ENCODE assay signal across 14 mouse cellular contexts in the genomic region with DNA sequence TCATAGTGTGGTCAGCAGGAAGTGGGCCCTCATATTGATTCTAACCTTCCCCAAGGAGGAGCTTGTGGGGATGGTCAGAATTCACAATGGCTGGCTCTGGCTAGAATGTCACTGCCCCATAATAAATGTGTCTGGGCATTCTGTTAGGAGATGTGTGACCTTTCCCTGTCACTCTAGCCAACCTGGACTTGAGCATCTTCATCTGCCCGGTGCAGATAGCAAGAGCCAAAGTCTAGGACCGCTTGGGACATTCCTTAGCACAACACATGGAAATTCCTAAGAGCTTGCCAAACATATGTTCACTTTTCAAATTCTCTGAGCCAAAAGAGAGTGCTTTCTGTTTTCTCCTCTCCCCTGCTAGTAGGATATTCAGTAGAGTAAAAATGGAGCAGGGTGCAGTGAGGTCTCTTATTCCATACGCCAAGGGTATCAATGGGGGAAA.
DNase-seq lines count a peak whose midpoint lies in the region; ATAC-seq and TF ChIP-seq lines count a peak whose summit lies in the region.
"Had no signal": no experiment of that assay in that cellular context is flagged by ENCODE, and none has a peak within 500 bp of the region (broad histone marks: within the 10 kb centered on the region; RNA-seq: fewer than 3 reads in every experiment).

No protein-coding gene starts in this region.

- ATAC-seq in frontal cortex, adult (ENCODE audit: low TSS enrichment): peak; percentile 59
- no peak for ATAC-seq in lung, embryonic 14.5 days (ENCODE audit: insufficient read depth)
- ATAC-seq: hindbrain, embryonic 16.5 days had no signal

- TF ChIP-seq CTCF in lung, embryonic 14.5 days (IDR thresholded peaks at IDR 0.05; ENCODE audit: low read depth): no peak

- WGBS in lung, embryonic 14.5 days: 33% methylated on average over 3 of the region's 3 CpGs

- no peaks in the 10 kb centered on the region for H3K36me3 ChIP-seq in lung, embryonic 14.5 days (ENCODE audit: insufficient read depth)
- H3K36me3 ChIP-seq: embryonic facial prominence, embryonic 12.5 days had no signal

- no peak overlapping the region for H3K9ac ChIP-seq in lung, embryonic 14.5 days
- H3K9ac ChIP-seq: embryonic facial prominence, embryonic 12.5 days had no signal

- H3K4me3 ChIP-seq in lung, embryonic 14.5 days (ENCODE audit: low read depth, low read length): no peak overlapping the region
- H3K4me3 ChIP-seq: embryonic facial prominence, embryonic 12.5 days; heart, adult 2 months; megakaryocyte, embryonic 14.5 days had no signal

- no peak overlapping the region for H3K27ac ChIP-seq in lung, embryonic 14.5 days (ENCODE audit: low read depth)
- H3K27ac ChIP-seq: embryonic facial prominence, embryonic 12.5 days; heart, adult 2 months had no signal

- H3K27me3 ChIP-seq in lung, embryonic 14.5 days (ENCODE audit: insufficient read depth, low read length): no peaks in the 10 kb centered on the region
- H3K27me3 ChIP-seq: embryonic facial prominence, embryonic 12.5 days had no signal

- no peak overlapping the region for H3K4me2 ChIP-seq in lung, embryonic 14.5 days
- H3K4me2 ChIP-seq: embryonic facial prominence, embryonic 12.5 days had no signal

- peaks cover 5% of the 10 kb centered on the region; the same call in 1 of the 2 replicates for H3K4me1 ChIP-seq in lung, embryonic 14.5 days (ENCODE audit: insufficient read depth)
- H3K4me1 ChIP-seq: embryonic facial prominence, embryonic 12.5 days had no signal

- no peak for DNase-seq in frontal cortex, postnatal 25 days (ENCODE audit: low spot score in 2 of 2)
- DNase-seq in lung, embryonic 14.5 days: peak; percentile 55
- DNase-seq in lung, postnatal 25 days (ENCODE audit: low spot score): no peak
- DNase-seq in cerebellum, adult 9-10 months: peak; percentile 96
- DNase-seq in thymus, adult 18-20 months: no peak
- no peak for DNase-seq in MN1 (ENCODE audit: low spot score)
- DNase-seq: adrenal gland, postnatal 10 days; heart, adult 2 months; kidney, adult 2 months; kidney, postnatal 4 days had no signal

- H3K9me3 ChIP-seq in lung, embryonic 14.5 days (ENCODE audit: low read depth, low read length): no peaks in the 10 kb centered on the region
- H3K9me3 ChIP-seq: embryonic facial prominence, embryonic 12.5 days; megakaryocyte, embryonic 14.5 days had no signal

Comparison
In these comparisons a context has a peak if more than half of its experiments do, and no peak if none do; other contexts are left out.
1. DNase-seq: peak in lung, embryonic 14.5 days (single experiment) and cerebellum, adult 9-10 months (single experiment); none in frontal cortex, postnatal 25 days (0 of 2), lung, postnatal 25 days (single experiment), thymus, adult 18-20 months (0 of 2) and MN1 (single experiment).